Mouse (Mus musculus) hindbrain, embryonic 13.5 days (tissue): ENCODE measurements around the gene Il21r. TPM values are rescaled to one million over a fixed set of nuclear protein-coding genes. Genes with fewer than 3 reads are reported as not detected.
A peak's percentile ranks its signal among the peaks of the same experiment; 100 is the strongest.

Experiments
- ATAC-seq: fragments of 200-750 bp; cut with Nextera tagmentation; 2 replicates; pipeline ENCODE4 v1.8.0; 2017; ENCODE audit warnings: moderate TSS enrichment; ENCODE audit not compliant: low FRiP score
- H3K27ac ChIP-seq: fragments of 300-500 bp; sonication (generic); 2 replicates; pipeline ENCODE4 v1.5.1; 2015; ENCODE audit warnings: inconsistent platforms, mild to moderate bottlenecking, moderate library complexity
- H3K27me3 ChIP-seq: fragments of 300-500 bp; sonication (generic); 2 replicates; pipeline ENCODE4 v1.6.1; 2015; ENCODE audit warnings: mild to moderate bottlenecking, inconsistent platforms
- H3K36me3 ChIP-seq: fragments of 300-500 bp; sonication (generic); 2 replicates; pipeline ENCODE4 v1.6.1; 2015; ENCODE audit warnings: mild to moderate bottlenecking, inconsistent platforms
- H3K4me1 ChIP-seq: fragments of 300-500 bp; sonication (generic); replicated peaks from 2 replicates; pipeline ENCODE4 v1.6.1; 2015; ENCODE audit warnings: inconsistent platforms
- H3K4me2 ChIP-seq: fragments of 300-500 bp; sonication (generic); 2 replicates; pipeline ENCODE4 v1.6.1; 2015; ENCODE audit warnings: inconsistent platforms, mild to moderate bottlenecking, moderate library complexity
- H3K4me3 ChIP-seq: fragments of 300-500 bp; sonication (generic); 2 replicates; pipeline ENCODE4 v1.5.1; 2015; ENCODE audit warnings: mild to moderate bottlenecking, inconsistent platforms
- H3K9ac ChIP-seq: fragments of 300-500 bp; sonication (generic); 2 replicates; pipeline ENCODE4 v1.6.1; 2015; ENCODE audit warnings: mild to moderate bottlenecking, inconsistent platforms
- H3K9me3 ChIP-seq: fragments of 300-500 bp; sonication (generic); 2 replicates; pipeline ENCODE4 v1.6.1; 2016; ENCODE audit warnings: inconsistent platforms
- WGBS: fragments of 180-500 bp; shearing (Covaris S2); methylation state at CpG from one replicate; pipeline ENCODE4 v1.1.7; 2015; 5-methylcytosine and 5-hydroxymethylcytosine counted together
- polyA plus RNA-seq: library from polyadenylated mRNA; unstranded; fragments of >200 nt; fragmentation: Nextera tagmentation; extraction: Ambion mirVana; gene quantifications from 2 replicates; pipeline ENCODE4 v1.2.1, GENCODE M21; 2015

The Il21r gene
- polyA plus RNA-seq, 1 experiment from 2014 or later, result 0.69 TPM

GRCm38 (mm10) chr7:125630989-125631388, 27.8 kb downstream of the Il21r start:
- no peak overlapping the region for H3K9ac ChIP-seq
- H3K27ac ChIP-seq, result no peak overlapping the region
- peaks cover 3% of the 10 kb centered on the region; the same call in 1 of the 2 replicates for H3K9me3 ChIP-seq
- 84% methylated on average over 3 of the region's 3 CpGs for WGBS
- H3K4me2 ChIP-seq, result no peak overlapping the region
- no peaks in the 10 kb centered on the region for H3K27me3 ChIP-seq
- H3K36me3 ChIP-seq, result no peaks in the 10 kb centered on the region
- peaks cover 15% of the 10 kb centered on the region for H3K4me1 ChIP-seq
- no peak for ATAC-seq
- no peak overlapping the region for H3K4me3 ChIP-seq

- H3K4me2 ChIP-seq, result no peak overlapping the region
- H3K9ac ChIP-seq, result peak overlapping the region; percentile 39; the same call in 1 of the 2 replicates
- no peak for ATAC-seq
- no peaks in the 10 kb centered on the region for H3K9me3 ChIP-seq
- no peak overlapping the region for H3K27ac ChIP-seq
- H3K4me3 ChIP-seq, result no peak overlapping the region
- H3K4me1 ChIP-seq, result peaks cover 32% of the 10 kb centered on the region
- H3K36me3 ChIP-seq, result peaks cover 32% of the 10 kb centered on the region
- H3K27me3 ChIP-seq, result no peaks in the 10 kb centered on the region
- 88% methylated on average over 8 of the region's 8 CpGs for WGBS
These were observed 34.3 kb downstream of the Il21r start for GRCm38 (mm10) chr7:125637220-125638140.

GRCm38 (mm10) chr7:125638376-125638775, 35.1 kb downstream of the Il21r start:
- peak overlapping the region; percentile 56; the same call in 1 of the 2 replicates for H3K27ac ChIP-seq

GRCm38 (mm10) chr7:125638870-125639386, 35.7 kb downstream of the Il21r start:
- H3K9ac ChIP-seq, result peak overlapping the region; percentile 58
- 30% methylated on average over 9 of the region's 9 CpGs for WGBS

More at GRCm38 (mm10) chr7:125638376-125638775, 35.1 kb downstream of the Il21r start:
- Histone ChIP-seq H3K4me2 (no peak overlapping the region), H3K9ac (no peak overlapping the region), H3K27me3 (no peaks in the 10 kb centered on the region), H3K9me3 (no peaks in the 10 kb centered on the region), H3K4me3 (no peak overlapping the region), H3K36me3 (peaks cover 41% of the 10 kb centered on the region), H3K4me1 (peaks cover 29% of the 10 kb centered on the region)
- peak; percentile 13; the same call in 1 of the 2 replicates for ATAC-seq
- WGBS, result 74% methylated on average over 6 of the region's 6 CpGs

GRCm38 (mm10) chr7:125643880-125644279, 40.7 kb downstream of the Il21r start:
- no peaks in the 10 kb centered on the region for H3K27me3 ChIP-seq
- H3K4me1 ChIP-seq, result peaks cover 11% of the 10 kb centered on the region
- no peak overlapping the region for H3K4me2 ChIP-seq
- ATAC-seq, result no peak
- no peak overlapping the region for H3K27ac ChIP-seq
- peaks cover 96% of the 10 kb centered on the region for H3K36me3 ChIP-seq
- H3K4me3 ChIP-seq, result no peak overlapping the region
- WGBS, result 90% methylated on average over 6 of the region's 6 CpGs
- no peaks in the 10 kb centered on the region for H3K9me3 ChIP-seq
- no peak overlapping the region for H3K9ac ChIP-seq

More at GRCm38 (mm10) chr7:125638870-125639386, 35.7 kb downstream of the Il21r start:
- peak; percentile 70 for ATAC-seq
- H3K36me3 ChIP-seq, result peaks cover 46% of the 10 kb centered on the region
- H3K9me3 ChIP-seq, result no peaks in the 10 kb centered on the region
- no peaks in the 10 kb centered on the region for H3K27me3 ChIP-seq
- peak overlapping the region; percentile 84 for H3K27ac ChIP-seq
- no peak overlapping the region for H3K4me2 ChIP-seq
- H3K4me3 ChIP-seq, result no peak overlapping the region
- H3K4me1 ChIP-seq, result peaks cover 29% of the 10 kb centered on the region

- Histone ChIP-seq H3K4me3 (no peak overlapping the region), H3K9me3 (no peaks in the 10 kb centered on the region), H3K27me3 (no peaks in the 10 kb centered on the region), H3K4me2 (no peak overlapping the region), H3K36me3 (peaks cover 99% of the 10 kb centered on the region), H3K27ac (no peak overlapping the region), H3K9ac (no peak overlapping the region), H3K4me1 (no peaks in the 10 kb centered on the region)
- ATAC-seq, result no peak
- 86% methylated on average over 7 of the region's 7 CpGs for WGBS
These were observed 42.2 kb downstream of the Il21r start for GRCm38 (mm10) chr7:125645413-125645812.

- Histone ChIP-seq H3K27me3 (no peaks in the 10 kb centered on the region), H3K27ac (no peak overlapping the region), H3K4me2 (no peak overlapping the region), H3K4me3 (no peak overlapping the region), H3K9me3 (no peaks in the 10 kb centered on the region), H3K4me1 (no peaks in the 10 kb centered on the region), H3K36me3 (peaks cover 95% of the 10 kb centered on the region), H3K9ac (no peak overlapping the region)
- ATAC-seq, result no peak
- 89% methylated on average over 1 of the region's 1 CpGs for WGBS
These were observed 45.8 kb downstream of the Il21r start for GRCm38 (mm10) chr7:125649013-125649412.

GRCm38 (mm10) chr7:125657511-125657910, 54.3 kb downstream of the Il21r start:
- no peak for ATAC-seq
- Histone ChIP-seq H3K9ac (no peak overlapping the region), H3K4me2 (no peak overlapping the region), H3K4me3 (no peak overlapping the region), H3K27me3 (no peaks in the 10 kb centered on the region), H3K36me3 (peaks cover 95% of the 10 kb centered on the region), H3K4me1 (no peaks in the 10 kb centered on the region), H3K27ac (no peak overlapping the region), H3K9me3 (no peaks in the 10 kb centered on the region)
- WGBS, result 97% methylated on average over 6 of the region's 6 CpGs

GRCm38 (mm10) chr7:125663654-125664053, 60.4 kb downstream of the Il21r start:
- Histone ChIP-seq H3K27ac (no peak overlapping the region), H3K4me1 (no peaks in the 10 kb centered on the region), H3K9me3 (no peaks in the 10 kb centered on the region), H3K36me3 (peaks cover 95% of the 10 kb centered on the region), H3K4me2 (no peak overlapping the region), H3K4me3 (no peak overlapping the region), H3K27me3 (no peaks in the 10 kb centered on the region), H3K9ac (no peak overlapping the region)
- no peak for ATAC-seq
- 88% methylated on average over 3 of the region's 3 CpGs for WGBS

- Histone ChIP-seq H3K27ac (no peak overlapping the region), H3K36me3 (peaks cover 99% of the 10 kb centered on the region), H3K9ac (no peak overlapping the region), H3K4me2 (no peak overlapping the region), H3K9me3 (no peaks in the 10 kb centered on the region), H3K27me3 (no peaks in the 10 kb centered on the region), H3K4me3 (no peak overlapping the region), H3K4me1 (no peaks in the 10 kb centered on the region)
- WGBS, result 91% methylated on average over 6 of the region's 6 CpGs
- ATAC-seq, result no peak
These were observed 67.6 kb downstream of the Il21r start for GRCm38 (mm10) chr7:125670865-125671264.

GRCm38 (mm10) chr7:125671396-125671795, 68.2 kb downstream of the Il21r start:
- no peaks in the 10 kb centered on the region for H3K4me1 ChIP-seq
- 95% methylated on average over 8 of the region's 8 CpGs for WGBS
- H3K36me3 ChIP-seq, result peaks cover 99% of the 10 kb centered on the region
- H3K4me2 ChIP-seq, result no peak overlapping the region
- H3K27me3 ChIP-seq, result no peaks in the 10 kb centered on the region
- no peak for ATAC-seq
- H3K9me3 ChIP-seq, result no peaks in the 10 kb centered on the region
- no peak overlapping the region for H3K9ac ChIP-seq
- H3K27ac ChIP-seq, result no peak overlapping the region
- no peak overlapping the region for H3K4me3 ChIP-seq

- Histone ChIP-seq H3K4me1 (no peaks in the 10 kb centered on the region), H3K27ac (no peak overlapping the region), H3K27me3 (no peaks in the 10 kb centered on the region), H3K4me2 (no peak overlapping the region), H3K9me3 (no peaks in the 10 kb centered on the region), H3K4me3 (no peak overlapping the region), H3K9ac (no peak overlapping the region), H3K36me3 (peaks cover 99% of the 10 kb centered on the region)
- no peak for ATAC-seq
- 93% methylated on average over 2 of the region's 2 CpGs for WGBS
These were observed 71.7 kb downstream of the Il21r start for GRCm38 (mm10) chr7:125674916-125675315.
